Mouse (Mus musculus): ENCODE measurements around the gene Prm2. TPM values are rescaled to one million over a fixed set of nuclear protein-coding genes. Genes with fewer than 3 reads are reported as not detected.

Prm2 gene
- total RNA-seq (2023), result not detected

GRCm38 (mm10) chr16:10796034-10796433 is at the start of gene Prm2:
Gene Prm2 (minus strand): TSS chr16:10796134.

GRCm38 (mm10) chr16:10834911-10835587 is 39.1 kb upstream of the Prm2 start, which contains the start of gene Rmi2:
Gene Rmi2 (plus strand): TSS chr16:10835059.

GRCm38 (mm10) chr16:10812865-10813371 is 17.0 kb upstream of the Prm2 start, which contains the start of gene Gm11172:
Gene Gm11172 (plus strand): TSS chr16:10812915.

GRCm38 (mm10) chr16:10805789-10806527 is 10.0 kb upstream of the Prm2 start, which contains the start of gene Prm1:
Gene Prm1 (minus strand): TSS chr16:10805839.

GRCm38 (mm10) chr16:10790702-10791101 is 5.2 kb downstream of the Prm2 start, which contains the start of gene Prm3:
Gene Prm3 (minus strand): TSS chr16:10790914.

GRCm38 (mm10) chr16:10788271-10788670 is 7.7 kb downstream of the Prm2 start, which contains the start of gene Tnp2:
Gene Tnp2 (minus strand): TSS chr16:10788660.

GRCm38 (mm10) chr16:10785371-10786231 is 10.3 kb downstream of the Prm2 start, which contains the start of gene Socs1:
Gene Socs1 (minus strand): TSS chr16:10785536.

Other genes starting within 250 kb of the Prm2 start
- 1 to 10 TPM; 2.3 to 2.8 TPM for gene Socs1, start 10.6 kb downstream of the Prm2 start, total RNA-seq (2023)
- not detected for gene Tnp2, start 7.5 kb downstream of the Prm2 start, total RNA-seq (2023)
- gene Prm3, start 5.2 kb downstream of the Prm2 start, total RNA-seq (2023), result not detected
- not detected for gene Prm1, start 9.7 kb upstream of the Prm2 start, total RNA-seq (2023)
- gene Gm11172, start 16.8 kb upstream of the Prm2 start, total RNA-seq (2023), result not detected
- under 1 TPM in 1 of 2 experiments, not detected in 1; 0.16 TPM for gene Rmi2, start 38.9 kb upstream of the Prm2 start, total RNA-seq (2023)